Mouse (Mus musculus) liver, embryonic 11.5 days (tissue): ENCODE data around the gene Hid1. TPM values are rescaled to one million over a fixed set of nuclear protein-coding genes. Genes with fewer than 3 reads are reported as not detected.

Experiments used
- ATAC-seq: fragments of 200-750 bp; cut with Nextera tagmentation; replicated peaks from 2 replicates; pipeline ENCODE4 v1.8.0; 2017; ENCODE audit warnings: moderate number of reproducible peaks, mild to moderate bottlenecking, moderate TSS enrichment, moderate library complexity; ENCODE audit not compliant: low FRiP score
- DNase-seq: peaks from one replicate; pipeline ENCODE4 v3.0.0-alpha.2; 2017; ENCODE audit warnings: low spot score
- H3K27ac ChIP-seq: fragments of 300-500 bp; sonication (generic); 2 replicates; pipeline ENCODE4 v1.5.1; 2014; ENCODE audit warnings: mild to moderate bottlenecking, low read depth, low read length, control low read depth
- H3K27me3 ChIP-seq: fragments of 300-500 bp; sonication (generic); replicated peaks from 2 replicates; pipeline ENCODE4 v1.6.1; 2014; ENCODE audit warnings: low read length, mixed read lengths; ENCODE audit not compliant: control insufficient read depth, insufficient read depth
- H3K36me3 ChIP-seq: fragments of 300-500 bp; sonication (generic); 2 replicates; pipeline ENCODE4 v1.6.1; 2014; ENCODE audit warnings: mild to moderate bottlenecking, low read length, moderate library complexity, mixed read lengths; ENCODE audit not compliant: control insufficient read depth, insufficient read depth
- H3K4me1 ChIP-seq: fragments of 300-500 bp; sonication (generic); replicated peaks from 2 replicates; pipeline ENCODE4 v1.6.1; 2014; ENCODE audit warnings: low read length, mixed read lengths; ENCODE audit not compliant: control insufficient read depth, insufficient read depth
- H3K4me2 ChIP-seq: fragments of 300-500 bp; sonication (generic); 2 replicates; pipeline ENCODE4 v1.6.1; 2014; ENCODE audit warnings: mild to moderate bottlenecking, control low read depth, moderate library complexity
- H3K4me3 ChIP-seq: fragments of 300-500 bp; sonication (generic); 2 replicates; pipeline ENCODE4 v1.5.1; 2014; ENCODE audit warnings: low read depth, low read length, control low read depth
- H3K9ac ChIP-seq: fragments of 300-500 bp; sonication (generic); 2 replicates; pipeline ENCODE4 v1.6.1; 2014; ENCODE audit warnings: low read depth, low read length, control low read depth
- H3K9me3 ChIP-seq: fragments of 300-500 bp; sonication (generic); 2 replicates; pipeline ENCODE4 v1.6.1; 2016; ENCODE audit warnings: low read length, inconsistent platforms, mixed read lengths; ENCODE audit not compliant: control insufficient read depth
- WGBS: fragments of 180-500 bp; shearing (Covaris S2); extraction: QIAGEN DNeasy Blood & Tissue Kit; methylation state at CpG from one replicate; pipeline ENCODE4 v1.1.7; 2014; 5-methylcytosine and 5-hydroxymethylcytosine counted together
- polyA plus RNA-seq: library from polyadenylated mRNA; unstranded; fragments of >200 nt; fragmentation: Nextera tagmentation; extraction: Ambion mirVana; gene quantifications from 2 replicates; pipeline ENCODE4 v1.2.1, GENCODE M21; 2014

The Hid1 gene
- 2.2 and 3.4 TPM in 2 replicates for polyA plus RNA-seq

GRCm38 (mm10) chr11:115367395-115367944, at the start of gene Hid1:
Gene Hid1 (minus strand): TSS chr11:115367756.
- 2% methylated on average over 38 of the region's 39 CpGs for WGBS
- no peaks in the 10 kb centered on the region for H3K9me3 ChIP-seq
- ATAC-seq (peak; percentile 62; the same call in 1 of the 2 replicates), DNase-seq (peak; percentile 68)
- no peak within 1 kb of the TSS for H3K27ac ChIP-seq
- H3K4me2 ChIP-seq: peak within 1 kb of the TSS; percentile 89
- H3K9ac ChIP-seq: peak within 1 kb of the TSS; percentile 16; the same call in 1 of the 2 replicates
- H3K4me1 ChIP-seq: peaks cover 10% of the 10 kb centered on the region; the same call in 1 of the 2 replicates
- peaks cover 42% of the 10 kb centered on the region for H3K27me3 ChIP-seq
- peak within 1 kb of the TSS; percentile 49 for H3K4me3 ChIP-seq
- no peaks in the 10 kb centered on the region for H3K36me3 ChIP-seq

- peaks cover 12% of the 10 kb centered on the region; the same call in 1 of the 2 replicates for H3K36me3 ChIP-seq
- no peak overlapping the region for H3K4me2 ChIP-seq
- no peak overlapping the region for H3K9ac ChIP-seq
- WGBS: 91% methylated on average over 7 of the region's 7 CpGs
- no peaks in the 10 kb centered on the region for H3K9me3 ChIP-seq
- no peak for ATAC-seq
- peaks cover 23% of the 10 kb centered on the region for H3K4me1 ChIP-seq
- no peaks in the 10 kb centered on the region for H3K27me3 ChIP-seq
- H3K4me3 ChIP-seq: no peak overlapping the region
- no peak for DNase-seq
- no peak overlapping the region for H3K27ac ChIP-seq
Observed at GRCm38 (mm10) chr11:115409556-115409955, 42.0 kb upstream of the Hid1 start.

GRCm38 (mm10) chr11:115408266-115408920, 40.8 kb upstream of the Hid1 start:
- DNase-seq: no peak
- H3K36me3 ChIP-seq: peaks cover 12% of the 10 kb centered on the region; the same call in 1 of the 2 replicates
- H3K4me3 ChIP-seq: no peak overlapping the region
- no peak overlapping the region for H3K4me2 ChIP-seq
- peaks cover 23% of the 10 kb centered on the region for H3K4me1 ChIP-seq
- WGBS: 63% methylated on average over 6 of the region's 6 CpGs
- H3K27me3 ChIP-seq: no peaks in the 10 kb centered on the region
- ATAC-seq: no peak
- H3K27ac ChIP-seq: no peak overlapping the region; the same call in 1 of the 2 replicates
- no peak overlapping the region for H3K9ac ChIP-seq
- no peaks in the 10 kb centered on the region for H3K9me3 ChIP-seq

- no peak for DNase-seq
- H3K27me3 ChIP-seq: no peaks in the 10 kb centered on the region
- H3K4me3 ChIP-seq: no peak overlapping the region
- no peak overlapping the region for H3K27ac ChIP-seq
- peaks cover 21% of the 10 kb centered on the region for H3K4me1 ChIP-seq
- ATAC-seq: no peak
- H3K9me3 ChIP-seq: no peaks in the 10 kb centered on the region
- H3K4me2 ChIP-seq: no peak overlapping the region
- H3K36me3 ChIP-seq: peaks cover 12% of the 10 kb centered on the region; the same call in 1 of the 2 replicates
- WGBS: 92% methylated on average over 17 of the region's 17 CpGs
- no peak overlapping the region for H3K9ac ChIP-seq
Observed at GRCm38 (mm10) chr11:115406858-115407401, 39.4 kb upstream of the Hid1 start.

GRCm38 (mm10) chr11:115405723-115406122, 38.2 kb upstream of the Hid1 start:
- H3K4me2 ChIP-seq: no peak overlapping the region
- H3K27me3 ChIP-seq: no peaks in the 10 kb centered on the region
- WGBS: 85% methylated on average over 6 of the region's 6 CpGs
- H3K27ac ChIP-seq: no peak overlapping the region
- H3K36me3 ChIP-seq: peaks cover 10% of the 10 kb centered on the region; the same call in 1 of the 2 replicates
- DNase-seq: no peak
- no peak overlapping the region for H3K9ac ChIP-seq
- no peaks in the 10 kb centered on the region for H3K9me3 ChIP-seq
- no peak for ATAC-seq
- no peak overlapping the region for H3K4me3 ChIP-seq
- H3K4me1 ChIP-seq: peaks cover 9% of the 10 kb centered on the region

GRCm38 (mm10) chr11:115403338-115404124, 36.0 kb upstream of the Hid1 start, which contains the start of gene Mrpl58:
Gene Mrpl58 (plus strand): TSS chr11:115403752.
- Histone ChIP-seq H3K9ac (peak within 1 kb of the TSS; percentile 87), H3K27me3 (no peaks in the 10 kb centered on the region), H3K4me3 (peak within 1 kb of the TSS; percentile 92), H3K4me2 (peak within 1 kb of the TSS; percentile 92), H3K36me3 (peaks cover 4% of the 10 kb centered on the region; the same call in 1 of the 2 replicates), H3K4me1 (peaks cover 6% of the 10 kb centered on the region), H3K27ac (peak within 1 kb of the TSS; percentile 83), H3K9me3 (no peaks in the 10 kb centered on the region)
- DNase-seq (peak; percentile 88), ATAC-seq (peak; percentile 92)
- 3% methylated on average over 50 of the region's 50 CpGs for WGBS

- DNase-seq (no peak), ATAC-seq (no peak)
- Histone ChIP-seq H3K4me1 (peaks cover 6% of the 10 kb centered on the region), H3K27me3 (no peaks in the 10 kb centered on the region), H3K4me2 (no peak overlapping the region), H3K9me3 (no peaks in the 10 kb centered on the region), H3K27ac (no peak overlapping the region), H3K4me3 (no peak overlapping the region), H3K36me3 (no peaks in the 10 kb centered on the region), H3K9ac (no peak overlapping the region)
- 58% methylated on average over 11 of the region's 11 CpGs for WGBS
Observed at GRCm38 (mm10) chr11:115400630-115401391, 33.3 kb upstream of the Hid1 start.

GRCm38 (mm10) chr11:115400126-115400525, 32.6 kb upstream of the Hid1 start:
- DNase-seq (no peak), ATAC-seq (no peak)
- Histone ChIP-seq H3K36me3 (no peaks in the 10 kb centered on the region), H3K4me1 (peaks cover 6% of the 10 kb centered on the region), H3K27me3 (no peaks in the 10 kb centered on the region), H3K9me3 (no peaks in the 10 kb centered on the region), H3K4me2 (no peak overlapping the region), H3K9ac (no peak overlapping the region), H3K27ac (no peak overlapping the region), H3K4me3 (no peak overlapping the region)
- WGBS: 77% methylated on average over 3 of the region's 3 CpGs
